Mouse (Mus musculus) stomach, embryonic 14.5 days (tissue): ENCODE measurements around the gene Cxcr5. TPM values are rescaled to one million over a fixed set of nuclear protein-coding genes. Genes with fewer than 3 reads are reported as not detected.
"Not testable (repeated sequence)": the region's sequence is repeated elsewhere in the genome, so short reads cannot be mapped to it uniquely, and the experiment has no call there.

ENCODE experiments used
- ATAC-seq: fragments of 200-750 bp; cut with Nextera tagmentation; 2 replicates; pipeline ENCODE4 v1.8.0; 2017; ENCODE audit warnings: low read depth, moderate TSS enrichment; ENCODE audit not compliant: insufficient number of reproducible peaks, insufficient read depth, low FRiP score
- H3K27ac ChIP-seq: fragments of 300-500 bp; sonication (generic); 2 replicates; pipeline ENCODE4 v1.5.1; 2014; ENCODE audit warnings: mild to moderate bottlenecking, low read length, moderate library complexity, mixed read lengths
- H3K27me3 ChIP-seq: fragments of 300-500 bp; sonication (generic); 2 replicates; pipeline ENCODE4 v1.6.1; 2014; ENCODE audit warnings: low read length, control low read depth, mixed read lengths; ENCODE audit not compliant: control insufficient read depth, insufficient read depth
- H3K36me3 ChIP-seq: fragments of 300-500 bp; sonication (generic); 2 replicates; pipeline ENCODE4 v1.6.1; 2014; ENCODE audit warnings: mild to moderate bottlenecking, control low read depth, low read length, moderate library complexity, mixed read lengths; ENCODE audit not compliant: control insufficient read depth, insufficient read depth
- H3K4me1 ChIP-seq: fragments of 300-500 bp; sonication (generic); 2 replicates; pipeline ENCODE4 v1.6.1; 2014; ENCODE audit warnings: low read length, control low read depth, mixed read lengths; ENCODE audit not compliant: control insufficient read depth, insufficient read depth
- H3K4me2 ChIP-seq: fragments of 300-500 bp; sonication (generic); replicated peaks from 2 replicates; pipeline ENCODE4 v1.6.1; 2014; ENCODE audit warnings: low read depth, low read length, control low read depth
- H3K4me3 ChIP-seq: fragments of 300-500 bp; sonication (generic); 2 replicates; pipeline ENCODE4 v1.5.1; 2014; ENCODE audit warnings: low read depth, low read length, control low read depth
- H3K9ac ChIP-seq: fragments of 300-500 bp; sonication (generic); replicated peaks from 2 replicates; pipeline ENCODE4 v1.6.1; 2014; ENCODE audit warnings: low read depth, mild to moderate bottlenecking, control low read depth, low read length, moderate library complexity, mixed read lengths
- H3K9me3 ChIP-seq: fragments of 300-500 bp; sonication (generic); 2 replicates; pipeline ENCODE4 v1.6.1; 2016; ENCODE audit warnings: low read depth, low read length, control low read depth; ENCODE audit not compliant: control insufficient read depth
- WGBS: fragments of 180-500 bp; shearing (Covaris S2); extraction: QIAGEN DNeasy Blood & Tissue Kit; methylation state at CpG from one replicate; pipeline ENCODE4 v1.1.7; 2014; 5-methylcytosine and 5-hydroxymethylcytosine counted together
- polyA plus RNA-seq: library from polyadenylated mRNA; unstranded; fragments of >200 nt; fragmentation: Nextera tagmentation; extraction: Ambion mirVana; gene quantifications from 2 replicates; pipeline ENCODE4 v1.2.1, GENCODE M21; 2014

Gene Cxcr5
- polyA plus RNA-seq, 1 experiment from 2014 or later, result 0.27 TPM

GRCm38 (mm10) chr9:44581423-44581822 lies 19.7 kb upstream of the Cxcr5 start:
- Histone ChIP-seq H3K4me3 (no peak overlapping the region), H3K36me3 (no peaks in the 10 kb centered on the region), H3K4me2 (no peak overlapping the region), H3K4me1 (no peaks in the 10 kb centered on the region), H3K9ac (no peak overlapping the region), H3K27ac (no peak overlapping the region), H3K9me3 (no peaks in the 10 kb centered on the region), H3K27me3 (no peaks in the 10 kb centered on the region)
- no peak for ATAC-seq
- 35% methylated on average over 3 of the region's 3 CpGs for whole genome bisulfite sequencing

GRCm38 (mm10) chr9:44580085-44580484 lies 18.4 kb upstream of the Cxcr5 start:
- no peak for ATAC-seq
- no peaks in the 10 kb centered on the region for H3K27me3 ChIP-seq
- H3K4me3 ChIP-seq, result no peak overlapping the region
- no peaks in the 10 kb centered on the region for H3K9me3 ChIP-seq
- H3K4me1 ChIP-seq, result no peaks in the 10 kb centered on the region
- H3K4me2 ChIP-seq, result no peak overlapping the region
- no peak overlapping the region for H3K9ac ChIP-seq
- no peaks in the 10 kb centered on the region for H3K36me3 ChIP-seq
- no peak overlapping the region for H3K27ac ChIP-seq
- WGBS, result 88% methylated on average over 5 of the region's 5 CpGs

GRCm38 (mm10) chr9:44579392-44579791 lies 17.7 kb upstream of the Cxcr5 start:
- Histone ChIP-seq H3K4me2 (0 out of 2 replicates have a peak overlapping the region, but pooled peaks have one; percentile 10), H3K9me3 (no peaks in the 10 kb centered on the region), H3K36me3 (no peaks in the 10 kb centered on the region), H3K27ac (no peak overlapping the region), H3K27me3 (no peaks in the 10 kb centered on the region), H3K9ac (no peak overlapping the region), H3K4me1 (no peaks in the 10 kb centered on the region), H3K4me3 (no peak overlapping the region)
- no peak for ATAC-seq
- 31% methylated on average over 6 of the region's 6 CpGs for WGBS

GRCm38 (mm10) chr9:44576046-44576445 lies 14.4 kb upstream of the Cxcr5 start:
- H3K27ac ChIP-seq, H3K4me3 ChIP-seq, H3K9me3 ChIP-seq, H3K36me3 ChIP-seq, H3K9ac ChIP-seq, H3K27me3 ChIP-seq, ATAC-seq, H3K4me1 ChIP-seq, H3K4me2 ChIP-seq: not testable (repeated sequence)
- WGBS, result 85% methylated on average over 7 of the region's 7 CpGs

GRCm38 (mm10) chr9:44575095-44575494 lies 13.4 kb upstream of the Cxcr5 start:
- Histone ChIP-seq H3K36me3 (no peaks in the 10 kb centered on the region), H3K4me1 (no peaks in the 10 kb centered on the region), H3K4me2 (no peak overlapping the region), H3K27ac (no peak overlapping the region), H3K27me3 (no peaks in the 10 kb centered on the region), H3K9me3 (no peaks in the 10 kb centered on the region), H3K9ac (no peak overlapping the region), H3K4me3 (no peak overlapping the region)
- ATAC-seq, result no peak
- 93% methylated on average over 2 of the region's 2 CpGs for WGBS

- Histone ChIP-seq H3K9ac (no peak overlapping the region), H3K27me3 (no peaks in the 10 kb centered on the region), H3K4me1 (no peaks in the 10 kb centered on the region), H3K4me2 (no peak overlapping the region), H3K9me3 (no peaks in the 10 kb centered on the region), H3K4me3 (no peak overlapping the region), H3K27ac (no peak overlapping the region), H3K36me3 (no peaks in the 10 kb centered on the region)
- ATAC-seq, result no peak
- WGBS, result 74% methylated on average over 4 of the region's 4 CpGs
These were observed 11.6 kb upstream of the Cxcr5 start for GRCm38 (mm10) chr9:44573306-44573705.

GRCm38 (mm10) chr9:44570939-44571382 lies 9.3 kb upstream of the Cxcr5 start:
- Histone ChIP-seq H3K4me1 (no peaks in the 10 kb centered on the region), H3K27me3 (no peaks in the 10 kb centered on the region), H3K36me3 (no peaks in the 10 kb centered on the region), H3K4me3 (no peak overlapping the region), H3K9ac (no peak overlapping the region), H3K9me3 (no peaks in the 10 kb centered on the region), H3K4me2 (no peak overlapping the region), H3K27ac (no peak overlapping the region)
- ATAC-seq, result no peak
- 84% methylated on average over 12 of the region's 12 CpGs for WGBS

- no peaks in the 10 kb centered on the region for H3K27me3 ChIP-seq
- H3K9me3 ChIP-seq, result no peaks in the 10 kb centered on the region
- ATAC-seq, result no peak
- H3K4me2 ChIP-seq, result no peak overlapping the region
- 57% methylated on average over 7 of the region's 7 CpGs for WGBS
- H3K9ac ChIP-seq, result no peak overlapping the region
- H3K27ac ChIP-seq, result no peak overlapping the region
- H3K4me1 ChIP-seq, result no peaks in the 10 kb centered on the region
- H3K4me3 ChIP-seq, result no peak overlapping the region
- no peaks in the 10 kb centered on the region for H3K36me3 ChIP-seq
These were observed 6.4 kb upstream of the Cxcr5 start for GRCm38 (mm10) chr9:44568083-44568455.

GRCm38 (mm10) chr9:44567338-44568082 lies 5.8 kb upstream of the Cxcr5 start:
- H3K9me3 ChIP-seq, result no peaks in the 10 kb centered on the region
- no peak for ATAC-seq
- H3K27me3 ChIP-seq, result no peaks in the 10 kb centered on the region
- no peak overlapping the region for H3K4me2 ChIP-seq
- H3K9ac ChIP-seq, result no peak overlapping the region
- H3K36me3 ChIP-seq, result no peaks in the 10 kb centered on the region
- 77% methylated on average over 9 of the region's 9 CpGs for WGBS
- H3K4me1 ChIP-seq, result no peaks in the 10 kb centered on the region
- no peak overlapping the region for H3K4me3 ChIP-seq
- no peak overlapping the region for H3K27ac ChIP-seq
